Comparison of ENCODE assay signal across 17 mouse cellular contexts in the genomic region with DNA sequence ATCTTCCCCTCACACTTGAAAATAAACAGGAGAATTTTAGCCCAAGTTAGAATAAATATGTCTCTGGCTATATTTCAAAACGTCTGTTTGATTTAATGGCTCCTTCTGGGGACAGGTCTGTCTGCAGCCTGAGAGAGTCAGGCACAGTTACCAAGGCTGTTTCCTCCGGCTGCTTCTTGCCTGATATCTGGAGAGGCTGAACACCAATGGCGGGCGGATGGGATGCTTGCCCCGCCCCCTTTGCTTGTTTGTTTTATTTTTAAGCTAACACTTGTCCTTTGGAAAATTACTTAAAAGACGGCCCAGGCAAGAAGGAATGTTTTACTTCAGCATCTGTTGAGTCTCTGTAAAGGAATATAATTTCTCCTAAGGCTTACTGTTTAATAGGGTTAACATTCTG. TPM values are rescaled to one million over a fixed set of nuclear protein-coding genes. Genes with fewer than 3 reads are reported as not detected.
DNase-seq lines count a peak whose midpoint lies in the region; ATAC-seq and TF ChIP-seq lines count a peak whose summit lies in the region.
"Had no signal": no experiment of that assay in that cellular context is flagged by ENCODE, and none has a peak within 500 bp of the region (broad histone marks: within the 10 kb centered on the region; RNA-seq: fewer than 3 reads in every experiment).

No protein-coding gene starts in this region.

- 30% methylated on average over 6 of the region's 6 CpGs for WGBS in heart, embryonic 10.5 days
- WGBS in lung, adult 2 months = 26% methylated on average over 6 of the region's 6 CpGs
- WGBS in lung, embryonic 15.5 days = 13% methylated on average over 6 of the region's 6 CpGs

- H3K9me3 ChIP-seq in heart, embryonic 10.5 days = no peaks in the 10 kb centered on the region
- H3K9me3 ChIP-seq in lung, embryonic 15.5 days = no peaks in the 10 kb centered on the region
- H3K9me3 ChIP-seq: embryonic facial prominence, embryonic 10.5 days; forebrain, embryonic 10.5 days; G1E; limb, embryonic 15.5 days; neural tube, embryonic 15.5 days had no signal

- TF ChIP-seq CTCF in lung, adult 2 months (IDR thresholded peaks at IDR 0.05; ENCODE audit: insufficient read depth, low read length) = no peak

- H3K4me1 ChIP-seq in heart, embryonic 10.5 days = peaks cover 30% of the 10 kb centered on the region
- H3K4me1 ChIP-seq in lung, adult 2 months (ENCODE audit: control insufficient read depth, insufficient read depth, low read length) = peaks cover 7% of the 10 kb centered on the region
- H3K4me1 ChIP-seq in lung, embryonic 15.5 days = peaks cover 17% of the 10 kb centered on the region
- H3K4me1 ChIP-seq: forebrain, embryonic 10.5 days had no signal

- 0 out of 2 replicates have a peak, but pooled peaks cover 10% of the 10 kb centered on the region for H3K36me3 ChIP-seq in heart, embryonic 10.5 days
- no peaks in the 10 kb centered on the region for H3K36me3 ChIP-seq in lung, embryonic 15.5 days
- H3K36me3 ChIP-seq: forebrain, embryonic 10.5 days; G1E; limb, embryonic 15.5 days; neural tube, embryonic 15.5 days had no signal

- ATAC-seq in lung, embryonic 15.5 days (ENCODE audit: borderline replicate concordance, extremely low read depth, low FRiP score, low TSS enrichment) = no peak
- ATAC-seq: intestine, postnatal 0 days had no signal

- H3K27ac ChIP-seq in heart, embryonic 10.5 days = 0 out of 2 replicates have a peak overlapping the region, but pooled peaks have one; percentile 29
- peak overlapping the region; percentile 37; the same call in 1 of the 2 replicates for H3K27ac ChIP-seq in lung, embryonic 15.5 days
- H3K27ac ChIP-seq: embryonic facial prominence, embryonic 10.5 days; forebrain, embryonic 10.5 days; limb, embryonic 15.5 days; neural tube, embryonic 15.5 days had no signal

- H3K4me2 ChIP-seq in lung, embryonic 15.5 days = no peak overlapping the region
- H3K4me2 ChIP-seq: limb, embryonic 15.5 days; neural tube, embryonic 15.5 days had no signal

- H3K27me3 ChIP-seq in heart, embryonic 10.5 days (ENCODE audit: insufficient read depth, poor library complexity, severe bottlenecking) = no peaks in the 10 kb centered on the region
- no peaks in the 10 kb centered on the region for H3K27me3 ChIP-seq in lung, embryonic 15.5 days
- H3K27me3 ChIP-seq: limb, embryonic 15.5 days; neural tube, embryonic 15.5 days had no signal

- no peak overlapping the region for H3K9ac ChIP-seq in lung, embryonic 15.5 days
- H3K9ac ChIP-seq: limb, embryonic 15.5 days; neural tube, embryonic 15.5 days had no signal

- no peak for DNase-seq in heart, embryonic 10.5 days (ENCODE audit: low spot score)
- DNase-seq in heart, adult 9 months (ENCODE audit: low spot score in 2 of 2) = no peak
- peak; percentile 58 to 59 for DNase-seq in lung, adult 18-20 months
- no peak for DNase-seq in lung, adult 2 months
- DNase-seq in cerebellum, postnatal 10 days = no peak
- DNase-seq in urinary bladder, adult 2 months (ENCODE audit: low spot score) = no peak
- DNase-seq: cerebellum, adult 18-20 months; heart, postnatal 10 days; right cerebral cortex, adult 18-20 months; thymus, adult 2 months had no signal

- H3K4me3 ChIP-seq in heart, embryonic 10.5 days = no peak overlapping the region
- no peak overlapping the region for H3K4me3 ChIP-seq in lung, adult 2 months (replicated peaks; ENCODE audit: extremely low read depth, low read depth, low read length)
- no peak overlapping the region for H3K4me3 ChIP-seq in lung, embryonic 15.5 days
- H3K4me3 ChIP-seq: embryonic facial prominence, embryonic 10.5 days; forebrain, embryonic 10.5 days; limb, embryonic 15.5 days; neural tube, embryonic 15.5 days had no signal

- no peak for TF ChIP-seq POLR2A in lung, adult 2 months (IDR thresholded peaks at IDR 0.05; ENCODE audit: borderline replicate concordance, extremely low read depth, low read depth, low read length)

RNA-seq across cellular contexts. Expression of gene Samd4, which starts 50.1 kb away (rescaled TPM):
- 11.1 and 17.0 TPM in 2 replicates for polyA plus RNA-seq in heart, embryonic 10.5 days (2016; fragmentation: Nextera tagmentation; extraction: Ambion mirVana)
- 28.4 and 31.1 TPM in 2 replicates for polyA plus RNA-seq in lung, adult 2 months (2012; rRNA removed)
- 6.4 and 6.5 TPM in 2 replicates for polyA plus RNA-seq in lung, embryonic 15.5 days (2015; fragmentation: Nextera tagmentation; extraction: Ambion mirVana)
- 28.6 and 33.4 TPM in 2 replicates for polyA plus RNA-seq in urinary bladder, adult 2 months (2012; rRNA removed)
- polyA plus RNA-seq: G1E had no signal

Comparison
In these comparisons a context has a peak if more than half of its experiments do, and no peak if none do; other contexts are left out.
1. DNase-seq: peak in lung, adult 18-20 months (2 of 2); none in heart, embryonic 10.5 days (single experiment), heart, adult 9 months (0 of 2), lung, adult 2 months (single experiment), cerebellum, postnatal 10 days (0 of 2) and urinary bladder, adult 2 months (single experiment).